Mouse (Mus musculus): ENCODE results near the gene Natd1.

The Natd1 gene

DNA sequence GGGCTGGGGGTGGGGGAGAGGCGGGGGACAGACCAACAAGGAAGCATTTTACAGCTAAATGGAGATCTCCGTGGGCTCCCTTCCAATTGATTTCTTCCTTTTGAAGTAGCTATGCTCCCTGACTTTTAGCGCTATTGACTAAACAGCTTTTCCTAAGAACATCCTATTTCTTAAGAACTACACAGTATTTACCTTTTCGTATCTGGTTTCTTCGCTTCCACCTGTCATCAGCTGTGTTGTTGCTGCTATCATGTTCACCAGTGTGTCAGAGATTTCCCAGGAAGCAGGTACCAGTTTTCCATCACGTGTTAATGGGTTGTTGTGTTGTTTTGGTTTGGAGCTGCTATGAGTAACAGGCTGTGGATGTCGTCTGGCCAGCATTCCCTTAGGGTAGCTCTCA lies at the start of gene Natd1:
Natd1 (minus strand) TSS at position 260 of the 400 bp plus-strand sequence.
- in situ Hi-C loops (cut with MboI): loop anchor here (5.0 kb wide), 1 partner anchor 37 kb away; the partner anchor contains the start of gene Tmem11

DNA sequence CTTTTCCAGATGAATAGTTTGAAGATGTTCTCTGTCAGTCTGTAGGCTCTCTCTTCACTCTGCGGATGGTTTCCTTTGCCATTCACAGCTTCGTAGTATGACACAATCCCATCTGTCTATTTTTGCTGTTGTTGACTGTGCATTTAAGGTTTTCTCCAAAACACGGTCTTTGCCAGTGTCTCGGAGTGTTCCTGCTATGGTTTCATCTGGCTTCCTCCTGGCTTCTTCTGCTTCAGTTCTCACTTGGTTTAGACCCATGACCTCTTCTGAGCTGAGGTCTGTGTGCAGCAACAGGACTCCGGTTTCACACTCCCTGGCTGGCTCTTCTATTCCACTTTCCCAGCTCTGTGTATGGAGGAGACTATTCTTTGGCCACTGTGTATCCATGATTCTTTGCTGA lies 48.2 kb upstream of the Natd1 start:
- in situ Hi-C loops (cut with MboI): no loop called here

DNA sequence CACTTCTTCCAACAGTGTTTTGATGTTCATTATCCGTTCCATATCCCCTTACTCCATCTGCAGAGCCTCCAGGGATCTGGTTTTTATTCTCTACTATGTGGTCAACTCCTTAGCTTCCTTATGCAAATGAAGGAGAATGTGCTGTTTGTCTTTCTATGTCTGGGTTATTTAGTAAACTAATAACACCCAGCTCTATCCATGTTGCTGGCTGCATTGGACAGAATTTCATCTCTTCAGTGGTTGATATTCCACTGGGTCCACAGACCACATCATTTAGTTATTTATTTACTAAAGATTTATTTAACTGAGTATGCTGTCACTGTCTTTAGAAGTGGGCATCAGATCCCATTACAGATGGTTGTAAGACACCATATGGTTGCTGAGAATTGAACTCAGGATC lies 46.6 kb upstream of the Natd1 start:
- in situ Hi-C loops (cut with MboI): no loop called here

DNA sequence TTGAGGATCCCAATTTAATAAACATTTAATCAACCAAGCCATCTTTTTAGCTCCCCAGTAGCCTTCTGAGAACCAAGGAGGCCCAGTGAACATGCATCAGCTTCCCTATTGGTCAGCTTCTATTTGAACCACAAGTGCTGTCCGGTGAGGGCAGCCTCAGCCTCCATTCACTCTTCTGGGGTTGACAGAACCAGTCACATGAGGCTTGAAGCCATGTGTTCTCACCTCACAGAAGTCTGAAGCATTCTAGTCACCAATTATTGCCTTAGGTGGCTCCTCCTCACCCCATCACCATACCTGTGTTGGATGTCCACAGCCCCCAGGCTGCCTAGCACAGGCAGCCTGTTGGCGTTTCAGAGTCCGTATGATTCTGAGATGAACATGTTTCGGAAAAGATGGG lies 44.4 kb upstream of the Natd1 start:
- in situ Hi-C loops (cut with MboI): no loop called here

DNA sequence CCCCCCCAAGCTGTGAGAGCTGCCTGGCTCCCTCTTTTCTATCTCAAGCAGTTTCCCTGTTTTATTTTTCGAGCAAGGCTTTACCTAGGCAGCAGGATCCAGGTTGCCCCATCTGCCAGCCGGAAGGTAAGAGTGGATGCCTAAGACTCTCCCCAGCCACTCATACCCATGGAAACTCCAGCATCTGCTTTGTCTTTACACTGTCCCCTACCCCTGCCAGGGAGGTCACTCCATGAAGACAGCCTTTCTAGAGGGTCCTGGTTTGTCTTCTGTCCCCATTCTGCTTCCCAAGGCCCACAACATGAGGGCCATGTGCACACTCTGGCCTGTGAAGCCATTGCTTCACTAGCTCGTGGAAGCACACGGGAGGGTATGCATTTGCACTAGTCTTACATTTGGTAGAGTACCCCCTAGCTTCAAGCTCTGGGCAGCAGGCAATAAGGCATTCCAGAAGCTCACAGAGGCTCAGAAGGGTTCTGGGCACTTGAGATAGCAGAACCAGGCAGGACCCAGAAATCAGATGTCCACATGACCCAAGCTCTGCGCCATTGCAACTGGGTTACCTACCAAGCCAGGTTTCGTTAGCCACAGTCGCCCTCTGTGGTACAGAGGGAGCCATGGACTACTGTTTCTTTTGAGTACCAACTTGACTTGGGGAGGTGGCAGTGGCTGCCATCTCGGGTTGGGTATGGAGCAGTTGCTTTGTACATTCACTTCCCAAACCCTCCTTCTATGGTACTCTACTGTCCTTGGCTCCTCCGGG lies 41.3 kb upstream of the Natd1 start:
- in situ Hi-C loops (cut with MboI): no loop called here

DNA sequence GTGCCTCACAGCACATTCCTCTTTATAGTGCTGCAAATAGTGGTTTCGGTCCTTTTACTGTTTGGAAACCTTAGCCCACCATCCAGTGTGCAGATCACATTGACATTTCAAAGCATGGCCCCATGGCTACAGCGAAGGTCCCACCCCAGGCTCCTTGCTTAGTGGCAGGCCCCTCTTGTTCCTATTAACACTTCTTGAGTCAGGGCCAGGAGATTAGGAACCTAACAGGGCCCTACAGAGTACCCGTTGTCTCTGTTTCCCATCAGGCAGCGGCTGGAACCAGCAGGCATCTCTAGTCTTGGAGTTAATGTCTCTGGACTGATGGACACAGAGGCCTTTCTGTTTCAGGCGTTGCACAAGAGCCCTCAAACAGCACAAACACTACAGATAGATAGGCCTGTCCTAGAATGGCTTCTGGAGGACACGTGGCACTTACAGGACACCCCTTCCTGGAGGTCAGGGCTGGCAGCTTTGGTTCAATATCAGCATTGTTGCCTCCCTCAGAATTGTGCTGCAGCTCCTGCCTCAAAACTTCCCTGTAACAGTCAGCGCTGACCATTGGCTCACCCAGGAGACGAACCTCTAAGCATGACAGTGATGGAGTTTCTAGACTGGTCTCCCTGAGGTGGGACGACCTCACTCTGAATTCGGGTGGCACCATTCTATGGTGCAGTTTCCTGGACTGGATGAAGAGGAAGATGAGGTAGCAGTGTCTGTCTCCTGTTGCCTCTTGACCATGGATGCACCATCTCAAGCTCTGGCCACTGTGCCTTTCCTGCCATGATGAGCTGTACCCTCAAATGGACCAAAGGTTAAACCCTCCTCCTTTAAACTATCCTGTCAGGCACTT lies 39.9 kb upstream of the Natd1 start:
- in situ Hi-C loops (cut with MboI): no loop called here

DNA sequence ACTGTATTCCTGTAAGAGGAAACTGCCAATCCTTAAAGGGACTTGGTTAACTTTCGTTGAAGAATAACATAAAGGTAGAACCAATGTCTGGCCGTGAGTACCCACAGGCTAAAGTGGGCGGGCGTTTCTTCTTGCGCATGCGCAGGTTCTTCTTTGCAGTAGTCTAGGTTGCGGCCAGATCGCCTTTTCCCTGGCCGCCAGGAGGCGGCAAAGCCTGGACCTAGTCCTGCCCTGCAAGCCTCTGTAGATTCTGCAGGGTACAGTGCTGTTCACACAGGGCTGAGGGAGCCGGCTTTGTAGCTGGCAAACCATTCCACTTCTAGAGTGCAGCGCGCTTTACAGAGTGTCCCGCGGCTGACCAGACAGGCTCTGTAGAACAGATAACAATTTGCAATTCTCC lies 39.3 kb upstream of the Natd1 start:
- in situ Hi-C loops (cut with MboI): no loop called here

DNA sequence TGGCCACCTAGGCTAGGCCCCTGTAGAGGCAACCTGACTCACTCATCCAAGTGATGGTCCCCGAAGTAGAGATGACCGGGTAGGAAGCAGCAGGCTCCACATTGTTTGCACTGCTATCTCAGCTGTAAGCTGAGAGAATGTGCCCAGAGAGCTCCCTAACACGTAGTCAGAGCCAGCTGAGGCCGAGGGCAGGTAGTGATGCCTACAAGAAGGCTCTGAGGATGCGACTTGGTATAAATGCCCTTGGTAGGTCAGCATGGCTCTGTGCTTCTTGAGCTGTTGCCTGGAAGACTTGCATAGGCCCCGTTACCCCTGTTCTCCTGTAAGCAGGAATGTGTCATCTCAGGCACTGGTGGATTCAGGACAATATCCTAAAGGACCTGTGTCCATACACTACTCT lies 38.4 kb upstream of the Natd1 start:
- in situ Hi-C loops (cut with MboI): no loop called here

DNA sequence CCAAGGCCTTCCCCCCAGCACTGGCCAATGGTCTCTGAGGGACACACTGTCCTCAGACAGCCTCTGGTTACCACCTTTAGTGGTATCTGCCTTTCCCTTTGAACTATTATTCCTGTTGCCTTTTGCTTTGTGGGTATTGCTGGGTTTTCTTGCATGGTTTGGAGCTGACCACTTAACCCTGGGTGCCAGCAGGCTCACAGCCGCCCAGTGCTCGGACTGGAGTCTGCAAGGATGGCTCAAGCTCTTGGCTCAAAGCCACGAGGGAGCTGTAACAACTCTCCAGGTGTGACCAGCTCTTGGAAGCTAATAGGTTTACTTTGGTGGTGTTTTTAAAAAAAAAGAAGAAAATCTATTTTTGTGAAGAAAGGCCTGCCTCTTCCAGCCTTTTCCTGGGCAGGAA lies 37.8 kb upstream of the Natd1 start:
- in situ Hi-C loops (cut with MboI): no loop called here

DNA sequence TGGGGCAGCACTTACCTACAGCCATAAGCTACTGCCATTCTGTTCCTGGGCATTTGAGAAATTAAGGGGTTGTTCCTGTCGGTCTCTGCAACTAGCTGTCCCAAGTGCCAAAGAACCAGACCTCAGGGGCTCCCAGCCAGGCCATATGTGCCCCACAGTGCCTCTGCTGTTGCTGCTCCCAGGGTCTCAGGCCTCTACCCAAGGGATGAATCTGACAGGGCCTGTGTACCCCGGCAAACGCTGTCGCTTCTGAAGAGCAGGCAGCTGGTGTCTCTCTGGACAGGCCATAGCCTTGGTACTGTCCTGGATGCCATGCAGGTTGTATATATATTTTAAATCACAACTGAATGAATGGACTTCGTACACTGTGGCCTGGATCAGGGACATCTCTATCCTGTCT lies 37.3 kb upstream of the Natd1 start:
- in situ Hi-C loops (cut with MboI): no loop called here

DNA sequence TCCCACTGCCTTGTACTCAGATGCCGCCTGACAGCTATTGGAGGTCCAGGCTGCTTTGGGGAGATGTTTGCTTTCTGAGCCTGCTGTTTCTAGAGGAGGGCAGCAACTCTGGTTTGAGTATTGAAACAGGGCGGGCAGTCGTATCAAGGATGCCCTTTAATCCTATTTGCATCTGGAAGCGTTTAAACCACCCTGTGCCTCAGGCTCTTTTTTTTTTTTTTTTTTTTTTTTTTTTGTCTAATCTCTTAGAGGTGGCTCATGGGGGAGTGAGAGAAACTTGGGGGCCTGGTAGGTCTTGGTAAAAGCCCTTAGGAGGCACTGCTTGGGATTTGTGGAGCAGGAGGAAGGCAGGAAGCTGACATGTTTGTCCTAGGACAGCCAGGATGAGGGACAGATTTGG lies 30.5 kb upstream of the Natd1 start:
- in situ Hi-C loops (cut with MboI): no loop called here

DNA sequence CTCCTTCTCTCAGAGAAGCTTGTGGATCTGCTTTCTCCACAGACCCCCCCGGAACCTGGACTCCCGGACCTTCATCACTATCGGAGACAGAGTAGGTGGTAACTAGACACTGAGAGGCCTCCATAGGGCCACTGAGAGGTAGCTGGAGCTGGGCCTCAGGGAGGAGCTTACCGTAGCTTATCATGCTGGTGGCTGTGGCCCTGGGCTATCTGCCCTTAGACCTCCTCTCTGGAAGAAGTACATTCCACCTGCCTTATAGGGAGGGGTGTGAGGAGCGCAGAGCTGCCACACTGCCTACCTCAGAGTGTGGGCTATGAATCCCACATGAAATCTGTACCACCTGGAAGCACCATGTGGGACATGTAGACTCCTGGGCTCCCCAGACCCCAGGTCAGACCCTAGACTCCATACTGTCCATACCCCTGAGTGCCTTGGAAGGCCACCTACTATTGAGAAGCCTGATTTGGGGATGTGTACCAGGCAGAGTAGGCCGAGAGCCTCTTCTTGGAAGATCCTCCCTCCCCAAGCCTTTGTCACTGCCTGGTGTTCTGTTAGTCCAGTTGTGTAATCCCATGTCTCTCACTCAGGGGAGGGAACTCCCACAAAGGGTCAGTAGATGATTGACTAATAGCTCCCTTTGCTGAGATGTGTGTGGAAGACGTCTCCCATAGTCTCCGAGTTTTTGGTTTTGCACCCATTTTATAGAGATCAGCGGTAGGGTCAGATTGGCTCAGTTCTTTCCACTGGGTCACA lies 27.9 kb upstream of the Natd1 start:
- in situ Hi-C loops (cut with MboI): no loop called here

DNA sequence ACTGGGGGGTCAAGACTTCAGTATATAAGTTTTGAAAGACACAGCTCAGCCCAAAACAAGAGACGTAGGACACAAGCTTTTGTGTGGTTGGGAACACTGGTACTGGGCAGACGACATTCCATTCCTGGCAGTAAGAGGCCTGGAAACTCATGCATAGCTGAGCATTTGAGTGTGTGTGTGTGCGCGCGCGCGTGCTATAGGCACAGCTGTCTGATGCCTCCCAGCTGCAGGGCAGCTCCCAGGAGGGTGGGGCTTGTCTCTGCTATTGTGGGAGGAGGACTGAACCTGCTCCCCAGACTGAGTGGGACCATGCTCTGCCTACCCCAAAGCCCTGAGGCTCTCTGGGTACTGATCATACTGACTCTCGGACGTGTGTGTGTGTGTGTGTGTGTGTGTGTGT lies 26.8 kb upstream of the Natd1 start:
- in situ Hi-C loops (cut with MboI): no loop called here

DNA sequence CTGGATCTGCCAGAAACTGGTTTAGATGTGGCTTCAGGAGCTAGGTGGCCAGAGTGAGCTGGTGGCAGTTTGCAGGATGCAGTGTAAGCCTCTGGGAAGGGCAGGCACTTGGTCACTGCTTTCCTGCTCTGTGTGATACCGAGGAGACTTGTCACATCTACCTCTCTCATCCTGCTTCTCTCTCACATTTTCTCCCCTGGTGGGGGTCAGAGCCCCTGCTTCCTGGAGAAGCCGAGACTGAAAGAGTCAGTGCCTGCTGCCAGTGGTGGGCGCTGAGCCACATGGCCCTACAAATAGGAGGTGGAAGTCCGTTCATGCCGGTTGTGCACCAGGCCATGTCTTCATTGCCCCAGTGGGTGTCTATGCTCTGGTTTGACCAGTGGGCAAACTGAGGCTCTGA lies 26.0 kb upstream of the Natd1 start:
- in situ Hi-C loops (cut with MboI): no loop called here

DNA sequence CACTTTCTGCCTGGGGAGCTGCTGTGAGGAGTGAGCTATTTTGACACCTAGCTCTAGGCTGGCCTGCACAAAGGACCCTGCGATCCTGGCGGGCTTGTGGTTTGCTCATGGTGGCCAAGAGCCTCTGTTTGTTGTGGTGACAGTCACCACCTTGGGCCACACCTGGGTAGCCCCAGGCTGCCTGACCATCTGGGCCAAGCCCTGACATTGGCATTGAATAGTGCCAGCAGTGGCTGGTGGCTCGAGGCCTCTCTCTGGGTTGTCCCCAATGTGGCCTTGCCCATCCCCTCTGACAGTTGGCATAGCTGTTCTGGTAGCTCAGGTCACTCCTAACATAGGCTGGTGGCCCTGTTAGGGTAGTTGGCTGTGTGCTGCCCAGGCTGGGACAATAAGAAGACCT lies 24.9 kb upstream of the Natd1 start:
- in situ Hi-C loops (cut with MboI): no loop called here

DNA sequence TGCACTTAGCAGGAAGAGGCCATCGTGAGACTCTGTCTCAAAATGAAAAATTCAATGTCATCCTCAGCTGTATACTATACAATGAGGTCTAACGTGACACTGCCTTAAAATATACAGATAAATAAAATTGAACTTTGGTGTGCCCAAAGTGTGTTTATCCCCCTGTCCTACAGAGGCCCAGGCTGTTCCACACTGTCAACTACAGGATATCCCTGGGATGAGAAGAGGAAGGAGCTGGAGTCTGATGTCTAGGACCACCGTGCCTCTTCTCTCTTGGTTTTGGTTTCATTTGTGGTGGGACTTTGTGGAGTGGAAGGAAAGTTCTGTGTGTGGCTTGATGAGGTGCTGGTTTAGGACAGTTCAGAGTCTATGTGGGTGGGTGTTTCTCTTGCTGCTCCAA lies 23.1 kb upstream of the Natd1 start:
- in situ Hi-C loops (cut with MboI): no loop called here

DNA sequence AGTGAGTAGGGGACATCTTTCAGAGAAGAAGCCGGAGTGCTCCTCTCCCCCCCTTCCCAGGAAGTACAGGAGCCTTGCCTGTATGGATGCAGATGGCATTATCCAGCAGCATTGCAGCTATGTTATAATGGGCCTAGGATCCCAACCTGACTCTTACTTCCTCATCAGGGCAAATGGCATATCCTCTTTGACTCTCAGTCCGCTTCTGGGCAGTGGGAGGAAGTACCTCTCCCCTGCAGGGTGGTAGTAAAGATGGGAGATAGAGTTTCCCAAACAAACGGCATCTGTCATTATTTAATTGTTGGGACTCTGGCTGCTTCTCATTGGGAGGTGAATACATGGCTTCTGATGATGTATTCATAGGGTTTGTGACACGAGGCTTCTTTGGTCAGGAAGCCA lies 21.4 kb upstream of the Natd1 start:
- in situ Hi-C loops (cut with MboI): no loop called here

DNA sequence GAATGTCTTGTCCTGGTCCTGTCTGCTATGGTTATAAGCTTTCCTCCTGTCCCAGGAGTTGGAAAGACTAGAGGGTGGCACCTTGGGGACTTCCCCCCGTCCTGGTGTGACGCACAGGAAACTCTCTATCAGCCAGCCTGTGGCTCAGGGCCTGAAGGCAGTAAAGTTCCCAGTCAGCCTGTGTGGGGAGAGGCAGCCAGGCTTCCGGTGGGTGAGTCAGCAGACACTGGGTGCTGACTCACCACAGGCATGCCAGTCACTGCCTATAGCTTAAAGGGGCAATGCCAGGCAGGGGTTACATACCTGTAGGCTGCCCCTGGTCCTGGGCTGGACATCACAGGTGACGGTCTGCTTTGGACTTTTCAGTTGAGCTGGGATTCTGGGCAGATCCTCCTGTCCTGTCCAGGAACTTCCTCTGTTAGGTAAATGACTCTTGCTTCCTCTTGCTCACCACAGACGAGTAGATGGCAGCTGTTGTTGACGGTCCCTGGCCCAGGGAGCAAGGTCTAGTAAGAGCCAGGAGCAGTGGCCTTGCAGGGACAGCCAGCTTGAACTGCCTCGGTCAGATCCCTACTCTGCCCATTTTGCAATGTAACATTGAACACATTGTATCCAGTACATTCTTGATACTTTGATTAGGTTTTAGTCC lies 20.9 kb upstream of the Natd1 start:
- in situ Hi-C loops (cut with MboI): no loop called here

DNA sequence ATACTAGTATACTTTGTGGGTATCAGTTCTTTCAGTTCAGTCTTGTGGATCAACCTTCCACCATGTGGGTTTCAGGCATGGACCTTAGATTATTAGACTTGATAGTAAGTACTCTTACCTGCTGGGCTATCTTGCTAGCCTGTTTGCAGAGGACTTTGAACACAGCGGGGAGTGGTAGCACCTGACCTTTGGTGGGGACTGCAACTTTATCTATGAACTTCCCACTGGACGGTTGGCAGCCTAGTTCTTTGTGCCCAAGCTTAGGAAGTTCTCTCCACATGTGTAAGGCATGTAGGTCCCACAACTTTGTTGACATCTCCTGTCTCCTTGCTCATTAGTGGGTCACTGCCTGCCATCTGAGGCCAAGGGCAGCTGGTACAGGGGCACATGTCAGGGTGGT lies 20.2 kb upstream of the Natd1 start:
- in situ Hi-C loops (cut with MboI): no loop called here

DNA sequence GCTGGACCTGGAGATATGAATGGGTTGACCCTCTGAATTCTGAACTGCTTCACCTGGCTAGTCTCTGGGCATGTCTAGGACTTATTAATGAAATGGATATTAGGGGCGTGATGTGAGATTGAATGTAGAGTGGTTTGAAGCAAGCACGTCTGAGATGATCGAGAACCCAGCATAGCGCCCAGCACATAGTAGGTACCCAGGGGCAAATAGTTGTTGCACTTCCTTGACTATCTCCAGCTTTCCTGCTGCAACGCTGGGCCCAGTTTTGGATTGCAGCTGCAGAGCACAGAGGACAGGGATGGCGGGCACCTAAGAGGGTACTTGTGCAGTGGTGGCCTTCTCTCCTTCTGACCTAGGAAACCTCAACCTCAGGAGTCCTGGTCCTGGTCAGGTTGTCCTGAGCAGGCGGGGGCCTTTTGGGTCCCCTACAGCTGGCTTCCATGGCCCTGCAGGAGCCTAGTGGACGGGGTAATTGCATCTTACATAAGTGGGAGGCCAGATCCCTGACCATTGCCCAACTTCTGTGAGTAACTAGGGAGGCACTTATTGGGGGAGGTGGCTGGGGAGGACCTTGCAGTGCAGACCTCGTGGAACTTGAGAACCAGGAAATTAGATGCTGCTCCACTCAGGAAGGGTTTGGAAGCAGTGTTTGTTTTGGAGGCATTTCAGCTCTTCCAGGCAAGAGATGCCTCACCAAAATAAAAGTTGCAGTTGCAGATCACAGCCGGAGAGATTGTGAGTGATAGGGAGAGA lies 18.8 kb upstream of the Natd1 start:
- in situ Hi-C loops (cut with MboI): no loop called here

DNA sequence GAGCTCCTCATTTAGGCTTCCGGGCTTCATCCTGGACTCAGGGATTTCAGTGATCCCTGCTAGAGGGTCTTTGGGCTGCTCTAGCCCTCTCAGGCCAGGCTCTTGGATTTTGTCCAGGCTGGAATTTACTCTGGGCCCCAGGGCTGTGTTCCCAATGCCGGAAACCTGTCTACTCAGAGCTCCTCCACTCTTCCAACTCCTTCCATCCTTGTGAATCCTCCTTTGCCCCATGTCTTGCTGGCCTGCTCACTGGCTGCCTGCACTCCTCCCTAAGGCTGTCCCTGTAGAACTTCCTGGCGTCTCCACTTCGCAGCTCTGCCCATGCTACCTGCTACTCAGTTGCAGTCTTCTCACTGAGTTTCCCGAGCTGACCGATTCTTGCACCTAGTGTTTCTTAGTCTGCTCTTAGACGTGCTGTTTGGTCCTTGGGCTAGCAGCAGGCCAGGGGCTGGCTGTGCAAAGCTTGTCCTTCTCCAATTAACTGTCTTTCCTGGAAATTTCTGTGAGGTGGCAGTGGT lies 18.0 kb upstream of the Natd1 start:
- in situ Hi-C loops (cut with MboI): no loop called here
